Mouse (Mus musculus) hindbrain, postnatal 0 days (tissue): ENCODE measurements around the gene Spryd4. TPM values are rescaled to one million over a fixed set of nuclear protein-coding genes. Genes with fewer than 3 reads are reported as not detected.
A peak's percentile ranks its signal among the peaks of the same experiment; 100 is the strongest.
"Not testable (repeated sequence)": the region's sequence is repeated elsewhere in the genome, so short reads cannot be mapped to it uniquely, and the experiment has no call there.

Source experiments
- ATAC-seq: fragments of 200-750 bp; cut with Nextera tagmentation; 2 replicates; pipeline ENCODE4 v1.8.0; 2017; ENCODE audit warnings: mild to moderate bottlenecking, moderate TSS enrichment, moderate library complexity
- DNase-seq: peaks from one replicate; pipeline ENCODE4 v3.0.0-alpha.2; 2015; ENCODE audit warnings: low spot score
- H3K27ac ChIP-seq: fragments of 300-500 bp; sonication (generic); 2 replicates; pipeline ENCODE4 v1.5.1; 2014; ENCODE audit warnings: mild to moderate bottlenecking
- H3K27me3 ChIP-seq: fragments of 300-500 bp; sonication (generic); 2 replicates; pipeline ENCODE4 v1.6.1; 2014; ENCODE audit warnings: low read length, mixed read lengths; ENCODE audit not compliant: insufficient read depth
- H3K36me3 ChIP-seq: fragments of 300-500 bp; sonication (generic); 2 replicates; pipeline ENCODE4 v1.6.1; 2014; ENCODE audit warnings: low read length, mixed read lengths; ENCODE audit not compliant: insufficient read depth
- H3K4me1 ChIP-seq: fragments of 300-500 bp; sonication (generic); 2 replicates; pipeline ENCODE4 v1.6.1; 2014; ENCODE audit warnings: antibody characterized with exemption, low read length, mixed read lengths; ENCODE audit not compliant: insufficient read depth
- H3K4me2 ChIP-seq: fragments of 300-500 bp; sonication (generic); 2 replicates; pipeline ENCODE4 v1.6.1; 2014; ENCODE audit warnings: low read depth, mild to moderate bottlenecking, low read length, moderate library complexity, mixed read lengths
- H3K4me3 ChIP-seq: fragments of 300-500 bp; sonication (generic); 2 replicates; pipeline ENCODE4 v1.5.1; 2014; ENCODE audit warnings: low read length
- H3K9ac ChIP-seq: fragments of 300-500 bp; sonication (generic); replicated peaks from 2 replicates; pipeline ENCODE4 v1.6.1; 2014; ENCODE audit warnings: mild to moderate bottlenecking, low read length, moderate library complexity, mixed read lengths
- H3K9me3 ChIP-seq: fragments of 300-500 bp; sonication (generic); 2 replicates; pipeline ENCODE4 v1.6.1; 2016; ENCODE audit warnings: low read length, mixed read lengths
- CTCF ChIP-seq: IDR thresholded peaks from 2 replicates; pipeline ENCODE4 v1.5.1; 2016; ENCODE audit warnings: antibody characterized with exemption, control low read depth, low read depth
- WGBS: fragments of 180-500 bp; shearing (Covaris S2); extraction: QIAGEN DNeasy Blood & Tissue Kit; methylation state at CpG from one replicate; pipeline ENCODE4 v1.1.7; 2014; 5-methylcytosine and 5-hydroxymethylcytosine counted together
- polyA plus RNA-seq: library from polyadenylated mRNA; unstranded; fragments of >200 nt; fragmentation: Nextera tagmentation; extraction: Ambion mirVana; gene quantifications from 2 replicates; pipeline ENCODE4 v1.2.1, GENCODE M21; 2015
- total RNA-seq: library from RNA; depleted of rRNA; stranded (reverse); fragments of >200 nt; gene quantifications from 2 replicates; pipeline ENCODE4 v1.2.3, GENCODE M21; 2014

Gene Spryd4
- total and polyA plus RNA-seq, 2 experiments from 2014 or later: 24.5 to 25.8 TPM

DNA sequence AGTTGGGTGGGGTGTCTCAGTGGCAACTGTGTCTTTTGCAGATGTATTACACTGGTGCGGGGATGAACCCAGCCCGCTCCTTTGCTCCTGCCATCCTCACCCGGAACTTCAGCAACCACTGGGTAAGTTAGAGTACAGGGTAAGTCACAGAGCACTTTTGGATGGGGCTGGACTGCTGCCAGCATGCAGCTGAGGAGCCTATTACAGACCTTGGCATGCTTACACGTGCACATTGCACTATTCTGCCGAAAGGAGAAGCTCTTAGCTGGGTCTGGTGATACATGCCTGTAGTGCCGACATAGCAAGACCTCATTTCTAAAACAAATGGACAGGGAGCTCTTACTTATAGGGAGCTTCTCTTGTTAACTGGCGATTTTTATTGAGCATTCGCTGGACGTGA, 16.0 kb upstream of the Spryd4 start:
- Histone ChIP-seq H3K27me3 (no peaks in the 10 kb centered on the region), H3K9ac (no peak overlapping the region), H3K27ac (no peak overlapping the region), H3K9me3 (no peaks in the 10 kb centered on the region), H3K4me2 (no peak overlapping the region), H3K36me3 (no peaks in the 10 kb centered on the region), H3K4me3 (no peak overlapping the region), H3K4me1 (0 out of 2 replicates have a peak, but pooled peaks cover 3% of the 10 kb centered on the region)
- DNase-seq (no peak), ATAC-seq (no peak)
- TF ChIP-seq CTCF: no peak
- WGBS: 76% methylated on average over 9 of the region's 9 CpGs

GRCm38 (mm10) chr10:128225538-128225937, 13.9 kb upstream of the Spryd4 start, which contains the start of gene Mip:
TSS of gene Mip (plus strand) at chr10:128225838.
- TF ChIP-seq CTCF: no peak
- Histone ChIP-seq H3K4me2 (no peak within 1 kb of the TSS), H3K4me3 (no peak within 1 kb of the TSS), H3K36me3 (no peaks in the 10 kb centered on the region), H3K27me3 (no peaks in the 10 kb centered on the region), H3K27ac (no peak within 1 kb of the TSS), H3K4me1 (no peaks in the 10 kb centered on the region), H3K9me3 (no peaks in the 10 kb centered on the region), H3K9ac (no peak within 1 kb of the TSS)
- 34% methylated on average over 4 of the region's 4 CpGs for WGBS
- DNase-seq (no peak), ATAC-seq (no peak)

DNA sequence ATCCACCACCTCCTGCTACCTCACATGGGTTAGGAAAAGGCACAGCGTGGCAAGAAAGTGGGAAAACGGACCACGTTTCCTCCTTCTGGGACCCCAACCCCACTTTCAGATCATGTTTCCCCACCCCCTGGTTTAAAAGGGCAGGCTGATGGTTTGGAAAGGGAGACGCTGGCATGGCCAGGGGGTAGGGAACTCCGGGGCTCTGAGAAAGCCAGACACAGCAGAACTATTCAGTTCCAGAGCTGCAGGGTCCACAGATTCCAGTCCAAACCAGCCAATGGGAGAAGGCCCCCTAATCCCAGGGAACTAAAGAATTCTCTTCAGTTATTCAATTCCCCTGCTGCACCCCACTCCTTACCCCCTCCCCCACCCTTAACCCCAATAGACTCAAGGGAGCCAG, 13.5 kb upstream of the Spryd4 start:
- H3K9me3 ChIP-seq: no peaks in the 10 kb centered on the region
- H3K27ac ChIP-seq: no peak overlapping the region
- H3K27me3 ChIP-seq: no peaks in the 10 kb centered on the region
- H3K4me2 ChIP-seq: no peak overlapping the region
- no peaks in the 10 kb centered on the region for H3K36me3 ChIP-seq
- DNase-seq (no peak), ATAC-seq (no peak)
- no peaks in the 10 kb centered on the region for H3K4me1 ChIP-seq
- no peak overlapping the region for H3K9ac ChIP-seq
- no peak overlapping the region for H3K4me3 ChIP-seq
- TF ChIP-seq CTCF: no peak
- 49% methylated on average over 5 of the region's 5 CpGs for WGBS

- Histone ChIP-seq H3K4me1 (no peaks in the 10 kb centered on the region), H3K9me3 (no peaks in the 10 kb centered on the region), H3K4me3 (no peak overlapping the region), H3K27ac (no peak overlapping the region), H3K36me3 (no peaks in the 10 kb centered on the region), H3K27me3 (no peaks in the 10 kb centered on the region), H3K9ac (no peak overlapping the region), H3K4me2 (no peak overlapping the region)
- no peak for ATAC-seq
- DNase-seq: no peak
- WGBS: 58% methylated on average over 16 of the region's 16 CpGs
- TF ChIP-seq CTCF: no peak
Observed at GRCm38 (mm10) chr10:128221533-128222286, 10.1 kb upstream of the Spryd4 start.

- WGBS: 93% methylated on average over 18 of the region's 18 CpGs
- no peak for TF ChIP-seq CTCF
- no peaks in the 10 kb centered on the region for H3K9me3 ChIP-seq
- no peak overlapping the region for H3K4me2 ChIP-seq
- H3K27me3 ChIP-seq: no peaks in the 10 kb centered on the region
- no peak overlapping the region for H3K4me3 ChIP-seq
- no peak for DNase-seq
- H3K27ac ChIP-seq: no peak overlapping the region
- no peak overlapping the region for H3K9ac ChIP-seq
- H3K36me3 ChIP-seq: no peaks in the 10 kb centered on the region
- no peaks in the 10 kb centered on the region for H3K4me1 ChIP-seq
- ATAC-seq: no peak
Observed at GRCm38 (mm10) chr10:128218387-128219117, 6.9 kb upstream of the Spryd4 start.

DNA sequence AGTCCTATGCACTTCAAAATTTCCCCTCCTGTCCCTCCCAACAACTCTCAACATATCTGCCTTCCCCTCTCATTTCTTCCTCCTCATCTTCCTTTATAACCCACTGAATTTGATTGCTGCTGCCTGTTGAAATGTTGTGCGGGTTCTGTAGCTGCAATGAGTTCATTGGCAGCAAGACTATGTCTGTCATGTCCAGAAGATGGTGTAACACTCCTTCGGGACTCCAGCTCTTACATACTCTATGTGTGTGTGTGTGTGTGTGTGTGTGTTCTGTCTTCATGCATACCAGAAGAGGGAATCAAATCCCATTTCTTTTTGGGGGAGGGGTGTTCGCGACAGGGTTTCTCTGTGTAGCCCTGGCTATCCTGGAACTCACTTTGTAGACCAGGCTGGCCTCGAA, 3.4 kb upstream of the Spryd4 start:
- Histone ChIP-seq H3K4me3 (no peak overlapping the region), H3K27ac (no peak overlapping the region), H3K36me3 (no peaks in the 10 kb centered on the region), H3K9ac (no peak overlapping the region), H3K4me2 (no peak overlapping the region), H3K4me1 (peaks cover 5% of the 10 kb centered on the region; the same call in 1 of the 2 replicates), H3K9me3 (no peaks in the 10 kb centered on the region), H3K27me3 (no peaks in the 10 kb centered on the region)
- TF ChIP-seq CTCF: peak; percentile 2; the same call in 1 of the 2 replicates
- no peak for DNase-seq
- WGBS: 82% methylated on average over 5 of the region's 5 CpGs
- no peak for ATAC-seq

- H3K36me3 ChIP-seq, ATAC-seq, DNase-seq, H3K27ac ChIP-seq, H3K4me1 ChIP-seq, H3K4me3 ChIP-seq, H3K9ac ChIP-seq, H3K9me3 ChIP-seq, H3K27me3 ChIP-seq, H3K4me2 ChIP-seq: not testable (repeated sequence)
- 93% methylated on average over 4 of the region's 4 CpGs for WGBS
Observed at GRCm38 (mm10) chr10:128214112-128214511, 2.5 kb upstream of the Spryd4 start.
